Mouse (Mus musculus) intestine, embryonic 15.5 days (tissue): ENCODE measurements around the gene Pde2a. TPM values are rescaled to one million over a fixed set of nuclear protein-coding genes. Genes with fewer than 3 reads are reported as not detected.

Experiments
- ATAC-seq: fragments of 200-750 bp; cut with Nextera tagmentation; 2 replicates; pipeline ENCODE4 v1.8.0; 2017; ENCODE audit warnings: moderate TSS enrichment, moderate library complexity
- H3K27ac ChIP-seq: fragments of 300-500 bp; sonication (generic); 2 replicates; pipeline ENCODE4 v1.5.1; 2015; ENCODE audit warnings: mild to moderate bottlenecking, inconsistent platforms
- H3K27me3 ChIP-seq: fragments of 300-500 bp; sonication (generic); replicated peaks from 2 replicates; pipeline ENCODE4 v1.6.1; 2015; ENCODE audit warnings: inconsistent platforms
- H3K36me3 ChIP-seq: fragments of 300-500 bp; sonication (generic); 2 replicates; pipeline ENCODE4 v1.6.1; 2015; ENCODE audit warnings: inconsistent platforms
- H3K4me1 ChIP-seq: fragments of 300-500 bp; sonication (generic); replicated peaks from 2 replicates; pipeline ENCODE4 v1.6.1; 2015; ENCODE audit warnings: inconsistent platforms
- H3K4me2 ChIP-seq: fragments of 300-500 bp; sonication (generic); replicated peaks from 2 replicates; pipeline ENCODE4 v1.6.1; 2015; ENCODE audit warnings: mild to moderate bottlenecking, inconsistent platforms
- H3K4me3 ChIP-seq: fragments of 300-500 bp; sonication (generic); replicated peaks from 2 replicates; pipeline ENCODE4 v1.5.1; 2015; ENCODE audit warnings: inconsistent platforms
- H3K9ac ChIP-seq: fragments of 300-500 bp; sonication (generic); 2 replicates; pipeline ENCODE4 v1.6.1; 2015; ENCODE audit warnings: inconsistent platforms
- H3K9me3 ChIP-seq: fragments of 300-500 bp; sonication (generic); 2 replicates; pipeline ENCODE4 v1.6.1; 2016; ENCODE audit warnings: inconsistent platforms
- WGBS: fragments of 180-500 bp; shearing (Covaris S2); methylation state at CpG from one replicate; pipeline ENCODE4 v1.1.7; 2015; 5-methylcytosine and 5-hydroxymethylcytosine counted together
- polyA plus RNA-seq: library from polyadenylated mRNA; unstranded; fragments of >200 nt; fragmentation: Nextera tagmentation; extraction: Ambion mirVana; gene quantifications from 2 replicates; pipeline ENCODE4 v1.2.1, GENCODE M21; 2015

Gene Pde2a
- polyA plus RNA-seq, 1 experiment from 2014 or later: 16.6 TPM

- ATAC-seq: peak; percentile 19; the same call in 1 of the 2 replicates
- H3K9ac ChIP-seq: no peak overlapping the region
- peaks cover 19% of the 10 kb centered on the region for H3K36me3 ChIP-seq
- no peak overlapping the region for H3K4me2 ChIP-seq
- no peak overlapping the region for H3K27ac ChIP-seq
- no peaks in the 10 kb centered on the region for H3K9me3 ChIP-seq
- H3K4me1 ChIP-seq: peaks cover 17% of the 10 kb centered on the region
- no peaks in the 10 kb centered on the region for H3K27me3 ChIP-seq
- no peak overlapping the region for H3K4me3 ChIP-seq
Observed at GRCm38 (mm10) chr7:101412796-101413195, 8.7 kb upstream of the Pde2a start.

GRCm38 (mm10) chr7:101414209-101414608, 7.3 kb upstream of the Pde2a start:
- Histone ChIP-seq H3K4me1 (peaks cover 17% of the 10 kb centered on the region), H3K4me3 (no peak overlapping the region), H3K27ac (no peak overlapping the region), H3K36me3 (peaks cover 6% of the 10 kb centered on the region), H3K9ac (no peak overlapping the region), H3K9me3 (no peaks in the 10 kb centered on the region), H3K27me3 (0 out of 2 replicates have a peak, but pooled peaks cover 6% of the 10 kb centered on the region), H3K4me2 (no peak overlapping the region)
- ATAC-seq: no peak
- 55% methylated on average over 4 of the region's 4 CpGs for WGBS

- H3K4me2 ChIP-seq: no peak overlapping the region
- peak; percentile 77 for ATAC-seq
- H3K9me3 ChIP-seq: no peaks in the 10 kb centered on the region
- H3K36me3 ChIP-seq: peaks cover 6% of the 10 kb centered on the region
- no peak overlapping the region for H3K4me3 ChIP-seq
- peaks cover 9% of the 10 kb centered on the region for H3K27me3 ChIP-seq
- WGBS: 32% methylated on average over 7 of the region's 7 CpGs
- peaks cover 19% of the 10 kb centered on the region for H3K4me1 ChIP-seq
- H3K27ac ChIP-seq: no peak overlapping the region
- no peak overlapping the region for H3K9ac ChIP-seq
Observed at GRCm38 (mm10) chr7:101414661-101415511, 6.6 kb upstream of the Pde2a start.

GRCm38 (mm10) chr7:101415512-101416100, 5.9 kb upstream of the Pde2a start:
- ATAC-seq: peak; percentile 12
- no peaks in the 10 kb centered on the region for H3K9me3 ChIP-seq
- peaks cover 6% of the 10 kb centered on the region; the same call in 1 of the 2 replicates for H3K36me3 ChIP-seq
- H3K9ac ChIP-seq: no peak overlapping the region
- H3K27ac ChIP-seq: no peak overlapping the region
- 39% methylated on average over 8 of the region's 8 CpGs for WGBS
- no peak overlapping the region for H3K4me3 ChIP-seq
- H3K4me1 ChIP-seq: peaks cover 19% of the 10 kb centered on the region
- H3K4me2 ChIP-seq: no peak overlapping the region
- peaks cover 15% of the 10 kb centered on the region for H3K27me3 ChIP-seq

- Histone ChIP-seq H3K27me3 (peaks cover 15% of the 10 kb centered on the region), H3K27ac (no peak overlapping the region), H3K4me1 (peaks cover 19% of the 10 kb centered on the region), H3K4me2 (no peak overlapping the region), H3K9ac (no peak overlapping the region), H3K9me3 (no peaks in the 10 kb centered on the region), H3K36me3 (peaks cover 2% of the 10 kb centered on the region; the same call in 1 of the 2 replicates), H3K4me3 (no peak overlapping the region)
- ATAC-seq: no peak
- WGBS: 47% methylated on average over 5 of the region's 5 CpGs
Observed at GRCm38 (mm10) chr7:101416391-101416790, 5.1 kb upstream of the Pde2a start.

- WGBS: 6% methylated on average over 27 of the region's 27 CpGs
- H3K9me3 ChIP-seq: no peaks in the 10 kb centered on the region
- H3K4me1 ChIP-seq: peaks cover 19% of the 10 kb centered on the region
- H3K27me3 ChIP-seq: peaks cover 15% of the 10 kb centered on the region
- H3K36me3 ChIP-seq: no peaks in the 10 kb centered on the region
- H3K27ac ChIP-seq: no peak overlapping the region
- no peak overlapping the region for H3K9ac ChIP-seq
- no peak for ATAC-seq
- no peak overlapping the region for H3K4me3 ChIP-seq
- no peak overlapping the region for H3K4me2 ChIP-seq
Observed at GRCm38 (mm10) chr7:101419013-101419770, 2.3 kb upstream of the Pde2a start.

GRCm38 (mm10) chr7:101422069-101422468, 578 bp downstream of the Pde2a start:
- Histone ChIP-seq H3K27ac (no peak overlapping the region), H3K9ac (no peak overlapping the region), H3K4me3 (no peak overlapping the region), H3K4me2 (no peak overlapping the region), H3K9me3 (no peaks in the 10 kb centered on the region), H3K27me3 (peaks cover 15% of the 10 kb centered on the region), H3K4me1 (0 out of 2 replicates have a peak, but pooled peaks cover 2% of the 10 kb centered on the region), H3K36me3 (no peaks in the 10 kb centered on the region)
- ATAC-seq: 0 out of 2 replicates have a peak, but pooled peaks have one; percentile 32
- WGBS: 30% methylated on average over 3 of the region's 3 CpGs

- no peaks in the 10 kb centered on the region for H3K9me3 ChIP-seq
- peaks cover 15% of the 10 kb centered on the region for H3K27me3 ChIP-seq
- H3K9ac ChIP-seq: no peak overlapping the region
- H3K27ac ChIP-seq: no peak overlapping the region
- no peak overlapping the region for H3K4me3 ChIP-seq
- no peaks in the 10 kb centered on the region for H3K36me3 ChIP-seq
- WGBS: 85% methylated on average over 8 of the region's 8 CpGs
- H3K4me1 ChIP-seq: 0 out of 2 replicates have a peak, but pooled peaks cover 2% of the 10 kb centered on the region
- ATAC-seq: no peak
- H3K4me2 ChIP-seq: no peak overlapping the region
Observed at GRCm38 (mm10) chr7:101422646-101423045, 1.2 kb downstream of the Pde2a start.

- 68% methylated on average over 6 of the region's 6 CpGs for WGBS
- no peak overlapping the region for H3K27ac ChIP-seq
- no peak for ATAC-seq
Observed at GRCm38 (mm10) chr7:101423970-101424369, 2.5 kb downstream of the Pde2a start.

GRCm38 (mm10) chr7:101426692-101427091, 5.2 kb downstream of the Pde2a start:
- no peaks in the 10 kb centered on the region for H3K36me3 ChIP-seq
- 71% methylated on average over 8 of the region's 8 CpGs for WGBS
- H3K9me3 ChIP-seq: no peaks in the 10 kb centered on the region
- ATAC-seq: no peak
- no peak overlapping the region for H3K9ac ChIP-seq
- no peak overlapping the region for H3K27ac ChIP-seq
- H3K4me3 ChIP-seq: no peak overlapping the region
- H3K27me3 ChIP-seq: no peaks in the 10 kb centered on the region
- H3K4me1 ChIP-seq: no peaks in the 10 kb centered on the region
- no peak overlapping the region for H3K4me2 ChIP-seq

More at GRCm38 (mm10) chr7:101423970-101424369, 2.5 kb downstream of the Pde2a start:
- Histone ChIP-seq H3K4me2 (no peak overlapping the region), H3K4me3 (no peak overlapping the region), H3K27me3 (peaks cover 11% of the 10 kb centered on the region), H3K4me1 (0 out of 2 replicates have a peak, but pooled peaks cover 2% of the 10 kb centered on the region), H3K36me3 (no peaks in the 10 kb centered on the region), H3K9me3 (no peaks in the 10 kb centered on the region), H3K9ac (no peak overlapping the region)

GRCm38 (mm10) chr7:101427736-101428135, 6.2 kb downstream of the Pde2a start:
- Histone ChIP-seq H3K27ac (no peak overlapping the region), H3K36me3 (no peaks in the 10 kb centered on the region), H3K27me3 (no peaks in the 10 kb centered on the region), H3K9me3 (no peaks in the 10 kb centered on the region), H3K4me2 (no peak overlapping the region), H3K4me1 (no peaks in the 10 kb centered on the region), H3K9ac (no peak overlapping the region), H3K4me3 (no peak overlapping the region)
- ATAC-seq: no peak
- WGBS: 15% methylated on average over 2 of the region's 2 CpGs

- no peaks in the 10 kb centered on the region for H3K27me3 ChIP-seq
- ATAC-seq: no peak
- no peak overlapping the region for H3K27ac ChIP-seq
- no peaks in the 10 kb centered on the region for H3K9me3 ChIP-seq
- 61% methylated on average over 6 of the region's 6 CpGs for WGBS
- no peak overlapping the region for H3K9ac ChIP-seq
- no peaks in the 10 kb centered on the region for H3K36me3 ChIP-seq
- no peaks in the 10 kb centered on the region for H3K4me1 ChIP-seq
- H3K4me3 ChIP-seq: no peak overlapping the region
- H3K4me2 ChIP-seq: no peak overlapping the region
Observed at GRCm38 (mm10) chr7:101435038-101435437, 13.5 kb downstream of the Pde2a start.
